Mouse (Mus musculus) cerebellum, adult (tissue): ENCODE measurements around the gene Slain1.
A peak's percentile ranks its signal among the peaks of the same experiment; 100 is the strongest.

ENCODE experiments used
- ATAC-seq: cut with Nextera tagmentation; 2 replicates; pipeline ENCODE4 v1.9.2; 2017; ENCODE audit warnings: mild to moderate bottlenecking, moderate library complexity, mixed read lengths; ENCODE audit not compliant: insufficient number of reproducible peaks, low FRiP score, low TSS enrichment

Slain1 gene

GRCm38 (mm10) chr14:103664391-103664790, 14.4 kb downstream of the Slain1 start:
- peak; percentile 50 for ATAC-seq

GRCm38 (mm10) chr14:103666347-103666954, 16.4 kb downstream of the Slain1 start:
- no peak for ATAC-seq

GRCm38 (mm10) chr14:103667036-103667435, 17.0 kb downstream of the Slain1 start:
- no peak for ATAC-seq

GRCm38 (mm10) chr14:103679395-103680217, 29.6 kb downstream of the Slain1 start:
- ATAC-seq: peak; percentile 66

GRCm38 (mm10) chr14:103680285-103680819, 30.3 kb downstream of the Slain1 start:
- peak; percentile 24; the same call in 1 of the 2 replicates for ATAC-seq

GRCm38 (mm10) chr14:103682633-103683390, 32.8 kb downstream of the Slain1 start:
- ATAC-seq: no peak

GRCm38 (mm10) chr14:103686994-103687393, 37.0 kb downstream of the Slain1 start:
- ATAC-seq: no peak

- peak; percentile 49 for ATAC-seq
These were observed 44.3 kb downstream of the Slain1 start for GRCm38 (mm10) chr14:103694295-103694694.

- no peak for ATAC-seq
These were observed 45.6 kb downstream of the Slain1 start for GRCm38 (mm10) chr14:103695620-103696019.

GRCm38 (mm10) chr14:103697101-103697500, 47.1 kb downstream of the Slain1 start:
- peak; percentile 85 for ATAC-seq

GRCm38 (mm10) chr14:103699308-103699707, 49.3 kb downstream of the Slain1 start:
- no peak for ATAC-seq

- no peak for ATAC-seq
These were observed 52.5 kb downstream of the Slain1 start for GRCm38 (mm10) chr14:103702516-103702915.

- no peak for ATAC-seq
These were observed 54.7 kb downstream of the Slain1 start for GRCm38 (mm10) chr14:103704771-103705170.

- no peak for ATAC-seq
These were observed 56.3 kb downstream of the Slain1 start for GRCm38 (mm10) chr14:103706347-103706746.

- ATAC-seq: no peak
These were observed 58.6 kb downstream of the Slain1 start for GRCm38 (mm10) chr14:103708601-103709000.

GRCm38 (mm10) chr14:103709261-103709660, 59.2 kb downstream of the Slain1 start:
- no peak for ATAC-seq

- no peak for ATAC-seq
These were observed 63.0 kb downstream of the Slain1 start for GRCm38 (mm10) chr14:103712986-103713385.

- ATAC-seq: no peak
These were observed 67.5 kb downstream of the Slain1 start for GRCm38 (mm10) chr14:103717516-103717915.

- no peak for ATAC-seq
These were observed 68.0 kb downstream of the Slain1 start for GRCm38 (mm10) chr14:103717979-103718378.

- no peak for ATAC-seq
These were observed 68.4 kb downstream of the Slain1 start for GRCm38 (mm10) chr14:103718393-103718792.
